Mouse (Mus musculus) bone marrow, adult 2 months (tissue): ENCODE data around the gene Col25a1. TPM values are rescaled to one million over a fixed set of nuclear protein-coding genes. Genes with fewer than 3 reads are reported as not detected.

Source experiments
- H3K27ac ChIP-seq: fragments of 200-500 bp; 2 replicates; pipeline ENCODE4 v1.5.1; 2012; ENCODE audit warnings: low read depth, mild to moderate bottlenecking, control low read depth, inconsistent platforms, low read length; ENCODE audit not compliant: control insufficient read depth, poor library complexity, insufficient read depth
- H3K4me1 ChIP-seq: fragments of 200-500 bp; 2 replicates; pipeline ENCODE4 v1.6.1; 2011; ENCODE audit warnings: low read length; ENCODE audit not compliant: control insufficient read depth, insufficient read depth
- H3K4me3 ChIP-seq: fragments of 200-500 bp; replicated peaks from 2 replicates; pipeline ENCODE3; 2011; ENCODE audit warnings: mild to moderate bottlenecking, low read depth, low read length, control low read depth; ENCODE audit not compliant: control insufficient read depth
- CTCF ChIP-seq: fragments of 200-500 bp; IDR thresholded peaks from 2 replicates; pipeline ENCODE4 v1.5.1; 2011; ENCODE audit warnings: low read length, control low read depth; ENCODE audit not compliant: control insufficient read depth, insufficient read depth
- POLR2A ChIP-seq: fragments of 200-500 bp; IDR thresholded peaks from 2 replicates; pipeline ENCODE4 v1.6.1; 2011; ENCODE audit warnings: low read depth, mild to moderate bottlenecking, control low read depth, low read length, borderline replicate concordance; ENCODE audit not compliant: control insufficient read depth
- WGBS: fragments of 180-500 bp; shearing (Covaris S2); methylation state at CpG from one replicate; pipeline ENCODE4 v1.1.7; 2018; 5-methylcytosine and 5-hydroxymethylcytosine counted together
- polyA plus RNA-seq: library from polyadenylated mRNA; stranded (reverse); fragments of >200 nt; gene quantifications from 2 replicates; pipeline ENCODE4 v1.2.4, GENCODE M21; 2011; ENCODE audit warnings: low replicate concordance; ENCODE audit not compliant: missing spikeins, insufficient read depth, insufficient read length

Col25a1 gene
- polyA plus RNA-seq, 1 experiment = not detected

GRCm38 (mm10) chr3:130242647-130243296, 111.5 kb downstream of the Col25a1 start:
- TF ChIP-seq CTCF (no peak), POLR2A (no peak)
- Histone ChIP-seq H3K4me3 (no peak overlapping the region), H3K4me1 (no peaks in the 10 kb centered on the region), H3K27ac (no peak overlapping the region)
- WGBS = 53% methylated on average over 8 of the region's 8 CpGs

- no peak overlapping the region for H3K27ac ChIP-seq
- no peak for TF ChIP-seq CTCF
- TF ChIP-seq POLR2A = no peak
- 70% methylated on average over 7 of the region's 7 CpGs for WGBS
- H3K4me1 ChIP-seq = no peaks in the 10 kb centered on the region
- no peak overlapping the region for H3K4me3 ChIP-seq
Measured at GRCm38 (mm10) chr3:130252355-130252754, 121.1 kb downstream of the Col25a1 start.

GRCm38 (mm10) chr3:130256059-130256458, 124.8 kb downstream of the Col25a1 start:
- Histone ChIP-seq H3K27ac (no peak overlapping the region), H3K4me3 (no peak overlapping the region), H3K4me1 (no peaks in the 10 kb centered on the region)
- TF ChIP-seq CTCF (no peak), POLR2A (no peak)
- WGBS = 72% methylated on average over 3 of the region's 3 CpGs

- H3K4me3 ChIP-seq = no peak overlapping the region
- no peak overlapping the region for H3K27ac ChIP-seq
- 79% methylated on average over 7 of the region's 7 CpGs for WGBS
- H3K4me1 ChIP-seq = no peaks in the 10 kb centered on the region
- no peak for TF ChIP-seq POLR2A
- no peak for TF ChIP-seq CTCF
Measured at GRCm38 (mm10) chr3:130256610-130257009, 125.3 kb downstream of the Col25a1 start.

GRCm38 (mm10) chr3:130259670-130260069, 128.4 kb downstream of the Col25a1 start:
- H3K4me3 ChIP-seq = no peak overlapping the region
- no peak overlapping the region for H3K27ac ChIP-seq
- no peaks in the 10 kb centered on the region for H3K4me1 ChIP-seq
- 77% methylated on average over 2 of the region's 2 CpGs for WGBS
- no peak for TF ChIP-seq POLR2A
- no peak for TF ChIP-seq CTCF

GRCm38 (mm10) chr3:130260316-130260715, 129.0 kb downstream of the Col25a1 start:
- WGBS = 74% methylated on average over 2 of the region's 2 CpGs
- Histone ChIP-seq H3K4me3 (no peak overlapping the region), H3K4me1 (no peaks in the 10 kb centered on the region), H3K27ac (no peak overlapping the region)
- TF ChIP-seq CTCF = no peak
- TF ChIP-seq POLR2A = no peak

GRCm38 (mm10) chr3:130265104-130265503, 133.8 kb downstream of the Col25a1 start:
- H3K4me3 ChIP-seq = no peak overlapping the region
- no peak overlapping the region for H3K27ac ChIP-seq
- H3K4me1 ChIP-seq = no peaks in the 10 kb centered on the region
- TF ChIP-seq POLR2A (no peak), CTCF (no peak)
- WGBS = 81% methylated on average over 9 of the region's 9 CpGs

GRCm38 (mm10) chr3:130270509-130270908, 139.2 kb downstream of the Col25a1 start:
- no peak for TF ChIP-seq POLR2A
- TF ChIP-seq CTCF = no peak
- Histone ChIP-seq H3K27ac (no peak overlapping the region), H3K4me3 (no peak overlapping the region), H3K4me1 (no peaks in the 10 kb centered on the region)
- WGBS = 83% methylated on average over 3 of the region's 3 CpGs

- Histone ChIP-seq H3K4me1 (no peaks in the 10 kb centered on the region), H3K27ac (no peak overlapping the region), H3K4me3 (no peak overlapping the region)
- TF ChIP-seq POLR2A (no peak), CTCF (no peak)
- WGBS = 17% methylated on average over 2 of the region's 2 CpGs
Measured at GRCm38 (mm10) chr3:130273949-130274348, 142.6 kb downstream of the Col25a1 start.
